Mouse (Mus musculus) bone marrow, adult 2 months (tissue): ENCODE measurements around the gene Adamts14.

ENCODE experiments used
- CTCF ChIP-seq: fragments of 200-500 bp; IDR thresholded peaks from 2 replicates; pipeline ENCODE4 v1.5.1; 2011; ENCODE audit warnings: low read length, control low read depth; ENCODE audit not compliant: control insufficient read depth, insufficient read depth
- POLR2A ChIP-seq: fragments of 200-500 bp; IDR thresholded peaks from 2 replicates; pipeline ENCODE4 v1.6.1; 2011; ENCODE audit warnings: low read depth, mild to moderate bottlenecking, control low read depth, low read length, borderline replicate concordance; ENCODE audit not compliant: control insufficient read depth

GRCm38 (mm10) chr10:61272631-61273030 lies 607 bp downstream of the Adamts14 start:
- no peak for TF ChIP-seq CTCF
- no peak for TF ChIP-seq POLR2A
